Mouse (Mus musculus) hindbrain, embryonic 14.5 days (tissue): ENCODE measurements around the gene Glis2. TPM values are rescaled to one million over a fixed set of nuclear protein-coding genes. Genes with fewer than 3 reads are reported as not detected.

Source experiments
- ATAC-seq: fragments of 200-750 bp; cut with Nextera tagmentation; 2 replicates; pipeline ENCODE4 v1.8.0; 2017; ENCODE audit warnings: moderate number of reproducible peaks, mild to moderate bottlenecking, moderate TSS enrichment, moderate library complexity; ENCODE audit not compliant: low FRiP score
- DNase-seq: peaks from one replicate; pipeline ENCODE4 v3.0.0-alpha.2; 2015; ENCODE audit warnings: low spot score
- H3K27ac ChIP-seq: fragments of 300-500 bp; sonication (generic); 2 replicates; pipeline ENCODE4 v1.5.1; 2014; ENCODE audit warnings: mild to moderate bottlenecking, moderate library complexity
- H3K27me3 ChIP-seq: fragments of 300-500 bp; sonication (generic); 2 replicates; pipeline ENCODE4 v1.6.1; 2014; ENCODE audit warnings: mild to moderate bottlenecking, low read length, mixed read lengths; ENCODE audit not compliant: control insufficient read depth, insufficient read depth
- H3K36me3 ChIP-seq: fragments of 300-500 bp; sonication (generic); replicated peaks from 2 replicates; pipeline ENCODE4 v1.6.1; 2014; ENCODE audit not compliant: control insufficient read depth, insufficient read depth
- H3K4me1 ChIP-seq: fragments of 300-500 bp; sonication (generic); replicated peaks from 2 replicates; pipeline ENCODE4 v1.6.1; 2014; ENCODE audit warnings: antibody characterized with exemption, low read length, mixed read lengths; ENCODE audit not compliant: control insufficient read depth, insufficient read depth
- H3K4me2 ChIP-seq: fragments of 300-500 bp; sonication (generic); replicated peaks from 2 replicates; pipeline ENCODE4 v1.6.1; 2014; ENCODE audit warnings: mild to moderate bottlenecking, moderate library complexity
- H3K4me3 ChIP-seq: fragments of 300-500 bp; sonication (generic); replicated peaks from 2 replicates; pipeline ENCODE4 v1.5.1; 2014; ENCODE audit warnings: mild to moderate bottlenecking, low read length
- H3K9ac ChIP-seq: fragments of 300-500 bp; sonication (generic); 2 replicates; pipeline ENCODE4 v1.6.1; 2014
- H3K9me3 ChIP-seq: fragments of 300-500 bp; sonication (generic); 2 replicates; pipeline ENCODE4 v1.6.1; 2016; ENCODE audit warnings: low read length; ENCODE audit not compliant: control insufficient read depth
- WGBS: fragments of 180-500 bp; shearing (Covaris S2); extraction: QIAGEN DNeasy Blood & Tissue Kit; methylation state at CpG from one replicate; pipeline ENCODE4 v1.1.7; 2014; 5-methylcytosine and 5-hydroxymethylcytosine counted together
- polyA plus RNA-seq: library from polyadenylated mRNA; unstranded; fragments of >200 nt; fragmentation: Nextera tagmentation; extraction: Ambion mirVana; gene quantifications from 2 replicates; pipeline ENCODE4 v1.2.1, GENCODE M21; 2014

Glis2 gene
- polyA plus RNA-seq, 1 experiment from 2014 or later = 19.0 TPM

DNA sequence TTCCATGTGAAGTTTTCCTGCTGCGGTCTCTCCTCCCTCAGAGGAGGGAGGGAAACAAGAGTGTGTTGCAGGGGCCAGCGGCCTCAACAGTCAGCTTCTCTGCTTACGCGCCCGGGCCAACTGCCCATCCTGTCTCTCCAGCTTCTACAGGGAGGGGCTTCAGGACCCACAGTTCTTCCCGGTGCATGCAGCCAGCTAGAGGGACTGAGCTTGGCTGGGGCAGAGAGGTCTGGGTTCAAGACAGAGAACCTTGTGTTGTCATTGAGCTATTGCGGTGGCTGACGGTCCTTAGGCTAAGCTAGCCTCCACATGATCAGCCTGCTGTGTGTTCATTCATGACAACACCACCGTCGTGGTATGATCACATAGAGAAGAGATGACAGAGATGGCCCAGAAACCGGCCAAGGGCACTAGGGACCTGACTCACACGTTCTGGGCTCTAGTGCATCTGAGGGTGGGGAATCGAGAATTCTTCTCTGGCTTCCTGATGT, 53.2 kb downstream of the Glis2 start:
- DNase-seq (no peak), ATAC-seq (no peak)
- Histone ChIP-seq H3K9ac (no peak overlapping the region), H3K27ac (no peak overlapping the region), H3K4me1 (peaks cover 20% of the 10 kb centered on the region), H3K4me2 (no peak overlapping the region), H3K4me3 (no peak overlapping the region), H3K27me3 (no peaks in the 10 kb centered on the region), H3K36me3 (peaks cover 31% of the 10 kb centered on the region; the same call in 1 of the 2 replicates), H3K9me3 (no peaks in the 10 kb centered on the region)
- WGBS = 70% methylated on average over 13 of the region's 13 CpGs

DNA sequence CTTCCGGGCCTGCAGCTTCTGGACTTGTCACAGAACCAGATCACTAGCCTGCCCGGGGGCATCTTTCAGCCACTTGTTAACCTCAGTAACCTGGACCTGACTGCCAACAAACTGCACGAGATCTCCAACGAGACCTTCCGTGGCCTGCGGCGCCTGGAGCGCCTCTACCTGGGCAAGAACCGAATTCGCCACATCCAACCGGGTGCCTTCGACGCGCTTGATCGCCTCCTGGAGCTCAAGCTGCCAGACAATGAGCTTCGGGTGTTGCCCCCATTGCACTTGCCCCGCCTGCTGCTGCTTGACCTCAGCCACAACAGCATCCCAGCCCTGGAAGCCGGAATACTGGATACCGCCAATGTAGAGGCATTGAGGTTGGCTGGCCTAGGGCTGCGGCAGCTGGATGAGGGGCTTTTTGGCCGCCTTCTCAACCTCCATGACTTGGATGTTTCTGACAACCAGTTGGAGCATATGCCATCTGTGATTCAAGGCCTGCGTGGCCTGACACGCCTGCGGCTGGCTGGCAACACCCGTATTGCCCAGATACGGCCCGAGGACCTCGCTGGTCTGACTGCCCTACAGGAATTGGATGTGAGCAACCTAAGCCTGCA, 54.0 kb downstream of the Glis2 start:
- Histone ChIP-seq H3K9ac (no peak overlapping the region), H3K36me3 (peaks cover 36% of the 10 kb centered on the region; the same call in 1 of the 2 replicates), H3K4me2 (no peak overlapping the region), H3K4me3 (no peak overlapping the region), H3K9me3 (no peaks in the 10 kb centered on the region), H3K27ac (no peak overlapping the region), H3K4me1 (peaks cover 13% of the 10 kb centered on the region), H3K27me3 (no peaks in the 10 kb centered on the region)
- DNase-seq (no peak), ATAC-seq (no peak)
- 82% methylated on average over 28 of the region's 28 CpGs for WGBS

DNA sequence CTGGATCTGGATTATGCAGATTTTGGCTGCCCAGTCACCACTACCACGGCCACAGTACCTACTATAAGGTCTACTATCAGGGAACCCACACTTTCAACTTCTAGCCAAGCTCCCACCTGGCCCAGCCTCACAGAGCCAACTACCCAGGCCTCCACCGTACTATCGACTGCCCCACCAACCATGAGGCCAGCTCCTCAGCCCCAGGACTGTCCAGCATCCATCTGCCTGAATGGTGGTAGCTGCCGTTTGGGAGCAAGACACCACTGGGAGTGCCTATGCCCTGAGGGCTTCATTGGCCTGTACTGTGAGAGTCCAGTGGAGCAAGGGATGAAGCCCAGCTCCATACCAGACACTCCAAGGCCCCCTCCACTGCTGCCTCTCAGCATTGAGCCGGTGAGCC, 54.7 kb downstream of the Glis2 start:
- H3K27ac ChIP-seq = no peak overlapping the region
- H3K9ac ChIP-seq = no peak overlapping the region
- DNase-seq (no peak), ATAC-seq (no peak)
- WGBS = 88% methylated on average over 5 of the region's 5 CpGs
- peaks cover 6% of the 10 kb centered on the region; the same call in 1 of the 2 replicates for H3K4me1 ChIP-seq
- peaks cover 41% of the 10 kb centered on the region; the same call in 1 of the 2 replicates for H3K36me3 ChIP-seq
- H3K27me3 ChIP-seq = no peaks in the 10 kb centered on the region
- no peak overlapping the region for H3K4me2 ChIP-seq
- no peaks in the 10 kb centered on the region for H3K9me3 ChIP-seq
- H3K4me3 ChIP-seq = no peak overlapping the region

- no peak overlapping the region for H3K27ac ChIP-seq
- no peak overlapping the region for H3K4me2 ChIP-seq
- no peak overlapping the region for H3K4me3 ChIP-seq
- peaks cover under 1% of the 10 kb centered on the region; the same call in 1 of the 2 replicates for H3K4me1 ChIP-seq
- DNase-seq = no peak
- H3K27me3 ChIP-seq = no peaks in the 10 kb centered on the region
- ATAC-seq = no peak
- H3K9ac ChIP-seq = no peak overlapping the region
- H3K36me3 ChIP-seq = peaks cover 45% of the 10 kb centered on the region; the same call in 1 of the 2 replicates
- 93% methylated on average over 11 of the region's 11 CpGs for WGBS
- no peaks in the 10 kb centered on the region for H3K9me3 ChIP-seq
Measured at GRCm38 (mm10) chr16:4649692-4650091, 55.2 kb downstream of the Glis2 start.

DNA sequence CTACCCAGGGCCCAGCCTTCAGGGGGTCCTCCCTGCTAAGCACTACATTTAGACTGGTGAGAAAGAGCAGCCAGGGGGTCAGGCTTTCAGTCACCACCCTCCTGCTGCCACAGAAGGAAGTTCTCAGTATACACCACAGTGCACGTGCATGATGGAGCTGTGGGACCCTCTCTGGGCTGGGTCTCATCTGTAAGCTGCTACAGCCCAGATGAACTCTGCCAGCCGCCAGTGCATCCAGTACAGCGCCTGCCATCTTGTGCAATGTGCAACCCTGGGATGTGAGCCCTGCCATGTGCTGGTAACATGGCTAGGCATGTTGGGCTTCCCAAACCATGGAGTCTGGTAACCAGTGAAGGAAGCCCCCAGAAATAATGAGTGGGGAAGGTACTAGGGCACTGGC, 55.6 kb downstream of the Glis2 start:
- 94% methylated on average over 3 of the region's 3 CpGs for WGBS
- H3K36me3 ChIP-seq = peaks cover 50% of the 10 kb centered on the region; the same call in 1 of the 2 replicates
- no peak for DNase-seq
- no peak for ATAC-seq
- no peak overlapping the region for H3K4me3 ChIP-seq
- no peak overlapping the region for H3K27ac ChIP-seq
- H3K4me1 ChIP-seq = no peaks in the 10 kb centered on the region
- no peaks in the 10 kb centered on the region for H3K27me3 ChIP-seq
- no peaks in the 10 kb centered on the region for H3K9me3 ChIP-seq
- no peak overlapping the region for H3K4me2 ChIP-seq
- no peak overlapping the region for H3K9ac ChIP-seq

GRCm38 (mm10) chr16:4651081-4651480, 56.6 kb downstream of the Glis2 start:
- no peaks in the 10 kb centered on the region for H3K27me3 ChIP-seq
- no peaks in the 10 kb centered on the region for H3K4me1 ChIP-seq
- H3K4me2 ChIP-seq = no peak overlapping the region
- no peaks in the 10 kb centered on the region for H3K9me3 ChIP-seq
- ATAC-seq (no peak), DNase-seq (no peak)
- no peak overlapping the region for H3K27ac ChIP-seq
- H3K4me3 ChIP-seq = no peak overlapping the region
- peaks cover 55% of the 10 kb centered on the region; the same call in 1 of the 2 replicates for H3K36me3 ChIP-seq
- WGBS = 92% methylated on average over 1 of the region's 1 CpGs
- H3K9ac ChIP-seq = no peak overlapping the region

GRCm38 (mm10) chr16:4651624-4652023, 57.1 kb downstream of the Glis2 start:
- no peak overlapping the region for H3K9ac ChIP-seq
- no peaks in the 10 kb centered on the region for H3K9me3 ChIP-seq
- DNase-seq (no peak), ATAC-seq (no peak)
- 75% methylated on average over 7 of the region's 7 CpGs for WGBS
- no peak overlapping the region for H3K27ac ChIP-seq
- H3K27me3 ChIP-seq = no peaks in the 10 kb centered on the region
- no peak overlapping the region for H3K4me2 ChIP-seq
- peaks cover 59% of the 10 kb centered on the region for H3K36me3 ChIP-seq
- no peaks in the 10 kb centered on the region for H3K4me1 ChIP-seq
- no peak overlapping the region for H3K4me3 ChIP-seq

DNA sequence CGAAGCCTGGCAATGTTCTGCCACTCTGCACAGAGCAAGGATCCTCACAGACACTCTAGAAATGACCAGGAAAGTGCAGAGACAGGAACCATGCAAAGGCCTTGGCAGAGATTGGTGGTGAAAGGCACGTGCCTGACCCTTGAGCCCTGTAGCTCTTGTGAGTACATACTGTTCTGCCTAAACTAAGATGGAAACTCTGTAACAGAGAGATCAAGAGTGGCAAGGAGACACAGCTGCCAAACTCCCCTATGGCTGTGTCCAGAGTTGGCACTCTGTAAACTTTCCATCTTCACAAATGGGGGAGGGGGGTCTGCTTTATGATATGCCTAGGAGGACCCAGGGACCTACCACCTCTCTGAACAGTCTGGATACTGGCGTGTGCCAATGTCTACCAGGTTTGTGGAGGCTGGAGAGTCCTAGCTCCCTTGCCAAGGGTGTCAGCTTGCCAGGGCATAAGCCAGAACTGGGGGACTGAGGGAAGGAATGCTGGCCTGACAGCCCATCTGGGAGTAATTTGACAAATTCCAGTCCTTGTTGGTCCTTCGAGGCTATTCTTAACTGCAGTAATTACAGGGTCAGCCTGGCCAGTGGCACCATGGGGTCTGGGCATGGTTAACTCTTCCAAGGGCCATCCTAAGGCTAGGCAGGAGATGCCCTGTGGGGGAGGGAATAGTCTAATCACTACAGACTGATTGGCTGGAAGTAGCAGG, 58.3 kb downstream of the Glis2 start:
- no peak for DNase-seq
- no peaks in the 10 kb centered on the region for H3K4me1 ChIP-seq
- H3K36me3 ChIP-seq = peaks cover 60% of the 10 kb centered on the region
- H3K9me3 ChIP-seq = no peaks in the 10 kb centered on the region
- H3K4me2 ChIP-seq = no peak overlapping the region
- H3K27me3 ChIP-seq = no peaks in the 10 kb centered on the region
- H3K4me3 ChIP-seq = no peak overlapping the region
- ATAC-seq = no peak
- no peak overlapping the region for H3K9ac ChIP-seq
- no peak overlapping the region for H3K27ac ChIP-seq
- 86% methylated on average over 4 of the region's 4 CpGs for WGBS

DNA sequence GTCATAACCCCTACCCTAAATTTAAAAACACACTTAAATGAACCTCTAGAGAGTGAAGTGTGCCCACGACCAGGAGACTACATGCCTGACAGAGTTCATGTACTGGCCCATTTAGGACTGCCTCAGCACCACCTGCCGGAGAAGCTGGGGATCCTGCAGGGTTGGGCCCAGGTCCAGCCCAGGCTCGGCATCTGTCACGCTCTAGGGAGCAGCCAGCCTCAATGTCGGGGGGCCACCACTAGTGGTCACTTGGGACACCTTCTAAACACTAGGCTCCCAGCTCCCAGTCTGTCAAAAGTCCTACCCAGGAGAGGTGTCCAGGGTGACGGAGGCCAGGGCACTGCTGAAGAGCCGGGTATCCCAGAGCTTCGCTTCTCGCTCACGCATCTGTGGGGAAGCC, 60.2 kb downstream of the Glis2 start:
- H3K4me2 ChIP-seq = no peak overlapping the region
- no peak overlapping the region for H3K4me3 ChIP-seq
- H3K27ac ChIP-seq = no peak overlapping the region
- no peaks in the 10 kb centered on the region for H3K27me3 ChIP-seq
- H3K36me3 ChIP-seq = peaks cover 53% of the 10 kb centered on the region
- no peak overlapping the region for H3K9ac ChIP-seq
- 0 out of 2 replicates have a peak, but pooled peaks cover 8% of the 10 kb centered on the region for H3K4me1 ChIP-seq
- H3K9me3 ChIP-seq = no peaks in the 10 kb centered on the region
- no peak for ATAC-seq
- DNase-seq = no peak
- 81% methylated on average over 10 of the region's 10 CpGs for WGBS
